Mouse (Mus musculus) neural tube, embryonic 14.5 days (tissue): ENCODE results near the gene Dhcr7. TPM values are rescaled to one million over a fixed set of nuclear protein-coding genes. Genes with fewer than 3 reads are reported as not detected.

Experiments used
- ATAC-seq: fragments of 200-750 bp; cut with Nextera tagmentation; 2 replicates; pipeline ENCODE4 v1.8.0; 2017; ENCODE audit warnings: low read depth, mild to moderate bottlenecking, moderate TSS enrichment, moderate library complexity
- H3K27ac ChIP-seq: fragments of 300-500 bp; sonication (generic); 2 replicates; pipeline ENCODE4 v1.5.1; 2014; ENCODE audit warnings: low read depth, mild to moderate bottlenecking, control low read depth, low read length, moderate library complexity, mixed read lengths
- H3K27me3 ChIP-seq: fragments of 300-500 bp; sonication (generic); 2 replicates; pipeline ENCODE4 v1.6.1; 2014; ENCODE audit warnings: low read length; ENCODE audit not compliant: control insufficient read depth, insufficient read depth
- H3K36me3 ChIP-seq: fragments of 300-500 bp; sonication (generic); 2 replicates; pipeline ENCODE4 v1.6.1; 2014; ENCODE audit warnings: low read length, mixed read lengths; ENCODE audit not compliant: control insufficient read depth, insufficient read depth
- H3K4me1 ChIP-seq: fragments of 300-500 bp; sonication (generic); 2 replicates; pipeline ENCODE4 v1.6.1; 2014; ENCODE audit warnings: low read length; ENCODE audit not compliant: control insufficient read depth, insufficient read depth
- H3K4me2 ChIP-seq: fragments of 300-500 bp; sonication (generic); 2 replicates; pipeline ENCODE4 v1.6.1; 2014; ENCODE audit warnings: mild to moderate bottlenecking, low read depth, low read length, control low read depth
- H3K4me3 ChIP-seq: fragments of 300-500 bp; sonication (generic); 2 replicates; pipeline ENCODE4 v1.5.1; 2014; ENCODE audit warnings: low read depth, low read length, control low read depth, mixed read lengths
- H3K9ac ChIP-seq: fragments of 300-500 bp; sonication (generic); replicated peaks from 2 replicates; pipeline ENCODE4 v1.6.1; 2014; ENCODE audit warnings: low read depth, mild to moderate bottlenecking, control low read depth, low read length, mixed read lengths
- H3K9me3 ChIP-seq: fragments of 300-500 bp; sonication (generic); 2 replicates; pipeline ENCODE4 v1.6.1; 2016; ENCODE audit warnings: low read length; ENCODE audit not compliant: control insufficient read depth
- WGBS: fragments of 180-500 bp; shearing (Covaris S2); extraction: QIAGEN DNeasy Blood & Tissue Kit; methylation state at CpG from one replicate; pipeline ENCODE4 v1.1.7; 2014; 5-methylcytosine and 5-hydroxymethylcytosine counted together
- microRNA-seq: library from miRNA; unstranded; fragments of <30 nt; microRNA quantifications from one replicate; pipeline ENCODE4, GENCODE M21; 2016
- polyA plus RNA-seq: library from polyadenylated mRNA; unstranded; fragments of >200 nt; fragmentation: Nextera tagmentation; extraction: Ambion mirVana; gene quantifications from 2 replicates; pipeline ENCODE4 v1.2.1, GENCODE M21; 2014

Dhcr7 gene
- polyA plus RNA-seq, 1 experiment from 2014 or later = 60.4 TPM

GRCm38 (mm10) chr7:143848127-143848767 is 25.3 kb downstream of the Dhcr7 start:
- ATAC-seq = no peak
- WGBS = 93% methylated on average over 5 of the region's 5 CpGs
- no peaks in the 10 kb centered on the region for H3K27me3 ChIP-seq
- H3K27ac ChIP-seq = no peak overlapping the region
- no peak overlapping the region for H3K4me2 ChIP-seq
- no peak overlapping the region for H3K9ac ChIP-seq
- peaks cover 51% of the 10 kb centered on the region for H3K36me3 ChIP-seq
- H3K9me3 ChIP-seq = no peaks in the 10 kb centered on the region
- no peak overlapping the region for H3K4me3 ChIP-seq
- H3K4me1 ChIP-seq = no peaks in the 10 kb centered on the region

- no peak overlapping the region for H3K27ac ChIP-seq
- 89% methylated on average over 6 of the region's 8 CpGs for whole genome bisulfite sequencing
- peaks cover 47% of the 10 kb centered on the region for H3K36me3 ChIP-seq
Observed at GRCm38 (mm10) chr7:143848768-143849482, 26.0 kb downstream of the Dhcr7 start.

GRCm38 (mm10) chr7:143866538-143866937 is 43.6 kb downstream of the Dhcr7 start, which contains the start of gene Gm498:
Gene Gm498 (plus strand): TSS chr7:143866838.
- 85% methylated on average over 2 of the region's 2 CpGs for WGBS
- Histone ChIP-seq H3K9me3 (no peaks in the 10 kb centered on the region), H3K4me3 (no peak within 1 kb of the TSS), H3K36me3 (no peaks in the 10 kb centered on the region), H3K9ac (no peak within 1 kb of the TSS), H3K27ac (no peak within 1 kb of the TSS), H3K27me3 (no peaks in the 10 kb centered on the region), H3K4me1 (no peaks in the 10 kb centered on the region), H3K4me2 (no peak within 1 kb of the TSS)
- no peak for ATAC-seq

More at GRCm38 (mm10) chr7:143848768-143849482, 26.0 kb downstream of the Dhcr7 start:
- Histone ChIP-seq H3K4me1 (no peaks in the 10 kb centered on the region), H3K9ac (no peak overlapping the region), H3K4me3 (no peak overlapping the region), H3K4me2 (no peak overlapping the region), H3K9me3 (no peaks in the 10 kb centered on the region), H3K27me3 (no peaks in the 10 kb centered on the region)
- no peak for ATAC-seq

- H3K9me3 ChIP-seq = no peaks in the 10 kb centered on the region
Observed at GRCm38 (mm10) chr7:143868874-143869273, 45.9 kb downstream of the Dhcr7 start.

GRCm38 (mm10) chr7:143883717-143884116 is 60.8 kb downstream of the Dhcr7 start:
- 84% methylated on average over 6 of the region's 6 CpGs for WGBS

More at GRCm38 (mm10) chr7:143868874-143869273, 45.9 kb downstream of the Dhcr7 start:
- Histone ChIP-seq H3K27me3 (no peaks in the 10 kb centered on the region), H3K27ac (no peak overlapping the region), H3K4me1 (no peaks in the 10 kb centered on the region), H3K4me3 (no peak overlapping the region), H3K4me2 (no peak overlapping the region), H3K9ac (no peak overlapping the region), H3K36me3 (no peaks in the 10 kb centered on the region)
- no peak for ATAC-seq
- WGBS = 87% methylated on average over 4 of the region's 4 CpGs

GRCm38 (mm10) chr7:143891146-143891545 is 68.2 kb downstream of the Dhcr7 start:
- Histone ChIP-seq H3K4me2 (no peak overlapping the region), H3K27me3 (no peaks in the 10 kb centered on the region), H3K9me3 (no peaks in the 10 kb centered on the region), H3K9ac (no peak overlapping the region), H3K36me3 (no peaks in the 10 kb centered on the region), H3K4me3 (no peak overlapping the region), H3K4me1 (no peaks in the 10 kb centered on the region), H3K27ac (no peak overlapping the region)
- ATAC-seq = no peak
- WGBS = 87% methylated on average over 2 of the region's 2 CpGs

More at GRCm38 (mm10) chr7:143883717-143884116, 60.8 kb downstream of the Dhcr7 start:
- H3K4me3 ChIP-seq = no peak overlapping the region
- no peaks in the 10 kb centered on the region for H3K4me1 ChIP-seq
- no peak overlapping the region for H3K4me2 ChIP-seq
- H3K36me3 ChIP-seq = no peaks in the 10 kb centered on the region
- H3K9ac ChIP-seq = no peak overlapping the region
- H3K27ac ChIP-seq = no peak overlapping the region
- no peak for ATAC-seq
- H3K9me3 ChIP-seq = no peaks in the 10 kb centered on the region
- no peaks in the 10 kb centered on the region for H3K27me3 ChIP-seq

GRCm38 (mm10) chr7:143892361-143892760 is 69.4 kb downstream of the Dhcr7 start:
- H3K4me1 ChIP-seq = no peaks in the 10 kb centered on the region
- H3K4me3 ChIP-seq = no peak overlapping the region
- no peaks in the 10 kb centered on the region for H3K36me3 ChIP-seq
- no peak overlapping the region for H3K9ac ChIP-seq
- ATAC-seq = no peak
- H3K9me3 ChIP-seq = no peaks in the 10 kb centered on the region
- H3K27ac ChIP-seq = no peak overlapping the region
- WGBS = 67% methylated on average over 2 of the region's 2 CpGs
- no peaks in the 10 kb centered on the region for H3K27me3 ChIP-seq
- H3K4me2 ChIP-seq = no peak overlapping the region

Small RNAs within 50 kb of the gene (microRNA-seq; reads per million reads assigned to microRNA genes)
- not detected for gene Gm22064

Other genes starting within 250 kb of the Dhcr7 start
- 65.0 and 67.2 TPM in 2 replicates for gene Cars, start 223.1 kb upstream of the Dhcr7 start, polyA plus RNA-seq
- gene Tnfrsf26, start 194.4 kb upstream of the Dhcr7 start, polyA plus RNA-seq = 0.17 TPM in 1 of 2 replicates, not detected in the other
- 3.2 and 5.7 TPM in 2 replicates for gene Tnfrsf22, start 173.5 kb upstream of the Dhcr7 start, polyA plus RNA-seq
- gene Tnfrsf23, start 137.3 kb upstream of the Dhcr7 start, polyA plus RNA-seq = 0.98 and 1.3 TPM in 2 replicates
- 33.3 and 35.5 TPM in 2 replicates for gene Osbpl5, start 66.2 kb upstream of the Dhcr7 start, polyA plus RNA-seq
- gene Mrgprg, start 56.2 kb upstream of the Dhcr7 start, polyA plus RNA-seq = not detected in 2 replicates
- 7.4 and 8.4 TPM in 2 replicates for gene Mrgpre, start 38.6 kb upstream of the Dhcr7 start, polyA plus RNA-seq
- gene Nadsyn1, start 296 bp upstream of the Dhcr7 start, polyA plus RNA-seq = 5.3 and 6.7 TPM in 2 replicates
- gene Gm498, start 43.7 kb downstream of the Dhcr7 start, polyA plus RNA-seq = not detected in 2 replicates
- gene Shank2, start 178.8 kb downstream of the Dhcr7 start, polyA plus RNA-seq = 11.7 and 16.1 TPM in 2 replicates